Mouse (Mus musculus): ENCODE data around the gene Zfyve27.

The Zfyve27 gene

GRCm38 (mm10) chr19:42163764-42164163 lies at the start of gene Zfyve27:
Gene Zfyve27, plus strand, starts transcription at chr19:42163951.
- DNase-seq (ENCODE audit: low read depth, low spot score) = no peak

GRCm38 (mm10) chr19:42115783-42116335 lies 47.9 kb upstream of the Zfyve27 start:
- DNase-seq (ENCODE audit: low read depth, low spot score) = peak; percentile 56

GRCm38 (mm10) chr19:42118142-42118541 lies 45.6 kb upstream of the Zfyve27 start:
- DNase-seq (ENCODE audit: low read depth, low spot score) = no peak

GRCm38 (mm10) chr19:42118596-42118995 lies 45.2 kb upstream of the Zfyve27 start:
- DNase-seq (ENCODE audit: low read depth, low spot score) = no peak

GRCm38 (mm10) chr19:42120451-42120850 lies 43.3 kb upstream of the Zfyve27 start:
- no peak for DNase-seq (ENCODE audit: low read depth, low spot score)

GRCm38 (mm10) chr19:42124684-42125083 lies 39.1 kb upstream of the Zfyve27 start:
- DNase-seq (ENCODE audit: low read depth, low spot score) = no peak

- no peak for DNase-seq (ENCODE audit: low read depth, low spot score)
These were observed 38.1 kb upstream of the Zfyve27 start for GRCm38 (mm10) chr19:42125501-42126218.

- no peak for DNase-seq (ENCODE audit: low read depth, low spot score)
These were observed 37.5 kb upstream of the Zfyve27 start for GRCm38 (mm10) chr19:42126219-42126605.

- no peak for DNase-seq (ENCODE audit: low read depth, low spot score)
These were observed 36.7 kb upstream of the Zfyve27 start for GRCm38 (mm10) chr19:42127024-42127423.

GRCm38 (mm10) chr19:42128052-42128740 lies 35.6 kb upstream of the Zfyve27 start:
- no peak for DNase-seq (ENCODE audit: low read depth, low spot score)

- peak; percentile 100 for DNase-seq (ENCODE audit: low read depth, low spot score)
These were observed 34.8 kb upstream of the Zfyve27 start, which contains the start of gene Avpi1 for GRCm38 (mm10) chr19:42128787-42129508. Gene Avpi1, minus strand, starts transcription at chr19:42129059.

GRCm38 (mm10) chr19:42129509-42130293 lies 34.0 kb upstream of the Zfyve27 start:
- DNase-seq (ENCODE audit: low read depth, low spot score) = no peak

- no peak for DNase-seq (ENCODE audit: low read depth, low spot score)
These were observed 33.5 kb upstream of the Zfyve27 start for GRCm38 (mm10) chr19:42130294-42130606.

GRCm38 (mm10) chr19:42131101-42131500 lies 32.6 kb upstream of the Zfyve27 start:
- no peak for DNase-seq (ENCODE audit: low read depth, low spot score)

GRCm38 (mm10) chr19:42135070-42135469 lies 28.7 kb upstream of the Zfyve27 start:
- DNase-seq (ENCODE audit: low read depth, low spot score) = no peak

GRCm38 (mm10) chr19:42136126-42136525 lies 27.6 kb upstream of the Zfyve27 start:
- peak; percentile 93 for DNase-seq (ENCODE audit: low read depth, low spot score)

GRCm38 (mm10) chr19:42137167-42137672 lies 26.5 kb upstream of the Zfyve27 start:
- no peak for DNase-seq (ENCODE audit: low read depth, low spot score)

- no peak for DNase-seq (ENCODE audit: low read depth, low spot score)
These were observed 25.1 kb upstream of the Zfyve27 start for GRCm38 (mm10) chr19:42138517-42139285.

GRCm38 (mm10) chr19:42139724-42140517 lies 23.8 kb upstream of the Zfyve27 start:
- no peak for DNase-seq (ENCODE audit: low read depth, low spot score)

- peak; percentile 91 for DNase-seq (ENCODE audit: low read depth, low spot score)
These were observed 21.8 kb upstream of the Zfyve27 start for GRCm38 (mm10) chr19:42141998-42142397.

All from ZHBTc4 (cell line).